Mouse (Mus musculus): ENCODE results near the gene Gramd1b.

GRCm38 (mm10) chr9:40316865-40317660 lies 214.1 kb downstream of the Gramd1b start:
- TF ChIP-seq CTCF (IDR thresholded peaks at IDR 0.05; ENCODE audit: low read depth, low read length) (no peak), POLR2A (IDR thresholded peaks at IDR 0.05; ENCODE audit: borderline replicate concordance, low read depth, low read length) (no peak)

Data from bone marrow macrophage, adult 2 months (primary cell).